Mouse (Mus musculus): Measurements from ENCODE around the gene Sulf2. TPM values are rescaled to one million over a fixed set of nuclear protein-coding genes. Genes with fewer than 3 reads are reported as not detected.
A peak's percentile ranks its signal among the peaks of the same experiment; 100 is the strongest.

The Sulf2 gene
- total and polyA plus RNA-seq, 3 experiments = not detected

- in situ Hi-C loops (cut with MboI; ENCODE audit: low pct_ligation_motif_present, low pct_unique_long_range_greater_than_20kb, low sequenced_read_pairs) (loop anchor here (25.0 kb wide), 2 partner anchors 545 to 705 kb away; partner anchors contain the start of gene Trp53rkb), dilution Hi-C loops (cut with MboI; ENCODE audit: extremely low pct_ligation_motif_present, extremely low pct_unique_long_range_greater_than_20kb, low sequenced_read_pairs) (no loop called here)
- no peak overlapping the region for H3K4me2 ChIP-seq (ENCODE audit: insufficient read depth, low read depth, poor library complexity, severe bottlenecking)
- no peaks in the 10 kb centered on the region for H3K79me2 ChIP-seq (replicated peaks; ENCODE audit: control insufficient read depth, extremely low read depth, insufficient read depth, poor library complexity, severe bottlenecking)
- H3K36me3 ChIP-seq (replicated peaks in 1 of 2; ENCODE audit: control insufficient read depth in 1 of 2, insufficient read depth in 1 of 2, low read length in 1 of 2) = no peaks in the 10 kb centered on the region
- H3K27ac ChIP-seq (ENCODE audit: insufficient read depth, low read depth) = no peak overlapping the region
- H3K9ac ChIP-seq (ENCODE audit: insufficient read depth, low read depth) = no peak overlapping the region
- H3K9me3 ChIP-seq (replicated peaks; ENCODE audit: low read length) = no peaks in the 10 kb centered on the region
- TF ChIP-seq RAD21 (IDR thresholded peaks at IDR 0.05; ENCODE audit: low read depth, low read length) (peak; percentile 67), GABPA (IDR thresholded peaks at IDR 0.05; ENCODE audit: insufficient replicate concordance, low read depth, low read length) (no peak), MAFK (IDR thresholded peaks at IDR 0.05; ENCODE audit: insufficient replicate concordance, low read length) (no peak), MXI1 (IDR thresholded peaks at IDR 0.05; ENCODE audit: low read depth, low read length) (no peak), BHLHE40 (IDR thresholded peaks at IDR 0.05; ENCODE audit: low read depth, low read length) (no peak), SMC3 (IDR thresholded peaks at IDR 0.05; ENCODE audit: low read depth, low read length) (peak; percentile 56), USF2 (conservative IDR thresholded peaks at IDR 0.05; ENCODE audit: low read depth, low read length) (no peak), HCFC1 (IDR thresholded peaks at IDR 0.05; ENCODE audit: low read depth, low read length) (no peak), JUND (conservative IDR thresholded peaks at IDR 0.05; ENCODE audit: low read depth, low read length) (no peak), IRF4 (IDR thresholded peaks at IDR 0.05; ENCODE audit: low read depth, low read length) (no peak), KAT2A (IDR thresholded peaks at IDR 0.05; ENCODE audit: insufficient replicate concordance, low read length) (no peak), MAZ (IDR thresholded peaks at IDR 0.05; ENCODE audit: low read depth, low read length) (no peak), MEF2A (IDR thresholded peaks at IDR 0.05; ENCODE audit: borderline replicate concordance, low read depth, low read length) (no peak), CHD1 (IDR thresholded peaks at IDR 0.05; ENCODE audit: low read depth, low read length) (no peak), POLR2AphosphoS2 (IDR thresholded peaks at IDR 0.05; ENCODE audit: low read depth, low read length) (no peak), CHD2 (IDR thresholded peaks at IDR 0.05; ENCODE audit: low read length) (no peak), NELFE (IDR thresholded peaks at IDR 0.05; ENCODE audit: low read depth, low read length) (no peak), USF1 (IDR thresholded peaks at IDR 0.05; ENCODE audit: low read depth, low read length) (no peak), POLR2A (IDR thresholded peaks at IDR 0.05; ENCODE audit: low read depth, low read length) (no peak), RCOR1 (conservative IDR thresholded peaks at IDR 0.05; ENCODE audit: low read depth, low read length) (no peak), CTCF (conservative IDR thresholded peaks at IDR 0.05 in 1 of 2, IDR thresholded peaks at IDR 0.05 in 1 of 2; ENCODE audit: low read depth in 2 of 2, low read length in 2 of 2) (peak; percentile 72 to 84), E2F4 (IDR thresholded peaks at IDR 0.05; ENCODE audit: insufficient replicate concordance, low read depth, low read length) (no peak), TCF12 (IDR thresholded peaks at IDR 0.05; ENCODE audit: low read depth, low read length) (no peak), PAX5 (IDR thresholded peaks at IDR 0.05; ENCODE audit: low read length) (no peak)
- H3K4me1 ChIP-seq (ENCODE audit: control insufficient read depth in 1 of 2, insufficient read depth in 2 of 2) = peaks cover 8 to 38% of the 10 kb centered on the region in 2 experiments
- no peak overlapping the region for H3K4me3 ChIP-seq (replicated peaks in 1 of 3; ENCODE audit: low read depth in 2 of 3, low read length in 2 of 3, poor library complexity in 1 of 3)
- H3K27me3 ChIP-seq (replicated peaks) = peaks cover 8% of the 10 kb centered on the region
- peak; percentile 78 for DNase-seq (ENCODE audit: extremely low read depth)
Measured at GRCm38 (mm10) chr2:166082193-166082592, 73.3 kb downstream of the Sulf2 start.
